Mouse (Mus musculus): Measurements from ENCODE around the gene Acsl4.

DNA sequence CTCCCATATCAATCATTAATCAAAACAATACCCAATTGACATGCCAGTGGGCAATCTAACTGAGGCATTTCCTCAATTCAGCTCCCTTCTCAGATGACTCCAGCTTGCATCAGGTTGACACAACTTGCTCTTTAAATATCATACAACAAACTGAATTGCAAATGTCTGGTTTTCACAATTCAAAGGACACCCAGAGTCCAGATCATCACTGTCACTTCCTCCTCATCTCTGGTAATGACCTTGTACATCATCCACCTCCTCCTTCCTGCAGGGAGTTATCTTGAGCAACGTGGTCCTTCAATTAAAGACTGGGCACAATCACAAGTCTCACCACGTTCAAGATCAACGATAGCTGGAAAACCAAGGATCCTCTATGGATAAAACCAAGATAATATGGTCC, 13.0 kb downstream of the Acsl4 start:
- TF ChIP-seq CTCF (IDR thresholded peaks at IDR 0.05; ENCODE audit: low read depth, low read length), result no peak
- no peak for TF ChIP-seq POLR2A (IDR thresholded peaks at IDR 0.05; ENCODE audit: extremely low read depth, insufficient read depth, low read length)

Measured in liver, adult 2 months (tissue).